ENCODE assay signal across 17 mouse cellular contexts in genomic region chr1:51594666-51595065, GRCm38 (mm10).
A peak's percentile ranks its signal among the peaks of the same experiment; 100 is the strongest.
DNase-seq lines count a peak whose midpoint lies in the region; ATAC-seq and TF ChIP-seq lines count a peak whose summit lies in the region.
"Had no signal": no experiment of that assay in that cellular context is flagged by ENCODE, and none has a peak within 500 bp of the region (broad histone marks: within the 10 kb centered on the region; RNA-seq: fewer than 3 reads in every experiment).

No protein-coding gene starts in this region.

- peak; percentile 71 for ATAC-seq in megakaryocyte, adult 5-6 weeks (ENCODE audit: poor library complexity, severe bottlenecking)
- ATAC-seq in hindbrain, embryonic 16.5 days = no peak
- ATAC-seq in megakaryocyte-erythroid progenitor cell, adult 5-6 weeks (replicated peaks; ENCODE audit: low FRiP score, low TSS enrichment, poor library complexity, severe bottlenecking) = no peak
- ATAC-seq: forebrain, embryonic 13.5 days; forebrain, postnatal 0 days; Patski had no signal

- TF ChIP-seq CTCF in embryonic fibroblast, embryonic 13.5 days (IDR thresholded peaks at IDR 0.05; ENCODE audit: borderline replicate concordance, insufficient read depth, low read length) = no peak

- 68% methylated on average over 4 of the region's 4 CpGs for WGBS in hindbrain, embryonic 16.5 days

- no peak overlapping the region for H3K9ac ChIP-seq in hindbrain, embryonic 16.5 days (ENCODE audit: low read depth, low read length)
- H3K9ac ChIP-seq: embryonic facial prominence, embryonic 12.5 days; forebrain, embryonic 13.5 days; forebrain, postnatal 0 days; hindbrain, embryonic 15.5 days had no signal

- no peak overlapping the region for H3K4me3 ChIP-seq in embryonic fibroblast, embryonic 13.5 days (ENCODE audit: insufficient read depth, low read length)
- H3K4me3 ChIP-seq in hindbrain, embryonic 16.5 days (ENCODE audit: low read length) = no peak overlapping the region
- H3K4me3 ChIP-seq: embryonic facial prominence, embryonic 12.5 days; forebrain, embryonic 13.5 days; hindbrain, embryonic 15.5 days had no signal

- DNase-seq in heart, adult 11 months = peak; percentile 63
- DNase-seq in heart, adult 9 months (ENCODE audit: low spot score in 2 of 2) = no peak
- DNase-seq in adrenal gland, postnatal 10 days = no peak
- DNase-seq: adrenal gland, postnatal 25 days; cerebellum, adult 2 months; forebrain, postnatal 0 days; gastrocnemius, postnatal 14 days had no signal

- no peaks in the 10 kb centered on the region for H3K36me3 ChIP-seq in hindbrain, embryonic 16.5 days (ENCODE audit: control insufficient read depth, insufficient read depth, low read length)
- H3K36me3 ChIP-seq: embryonic facial prominence, embryonic 12.5 days; hindbrain, embryonic 15.5 days had no signal

- 0 out of 2 replicates have a peak overlapping the region, but pooled peaks have one; percentile 6 for H3K27ac ChIP-seq in embryonic fibroblast, embryonic 13.5 days (ENCODE audit: insufficient read depth, low read length)
- no peak overlapping the region for H3K27ac ChIP-seq in hindbrain, embryonic 16.5 days (ENCODE audit: low read depth, low read length)
- H3K27ac ChIP-seq: embryonic facial prominence, embryonic 12.5 days; forebrain, embryonic 13.5 days; hindbrain, embryonic 15.5 days had no signal

- H3K4me2 ChIP-seq in hindbrain, embryonic 16.5 days (ENCODE audit: low read length) = no peak overlapping the region
- H3K4me2 ChIP-seq: embryonic facial prominence, embryonic 12.5 days; forebrain, embryonic 13.5 days; heart, embryonic 11.5 days; hindbrain, embryonic 15.5 days had no signal

- H3K4me1 ChIP-seq in embryonic fibroblast, embryonic 13.5 days (ENCODE audit: control insufficient read depth, insufficient read depth, low read length) = peaks cover 4% of the 10 kb centered on the region; the same call in 1 of the 2 replicates
- no peaks in the 10 kb centered on the region; the same call in 1 of the 2 replicates for H3K4me1 ChIP-seq in hindbrain, embryonic 16.5 days (ENCODE audit: control insufficient read depth, insufficient read depth, low read depth, low read length)
- H3K4me1 ChIP-seq: hindbrain, embryonic 15.5 days had no signal

- TF ChIP-seq POLR2A in embryonic fibroblast, embryonic 13.5 days (IDR thresholded peaks at IDR 0.05; ENCODE audit: low read depth, low read length) = no peak

- H3K27me3 ChIP-seq in hindbrain, embryonic 16.5 days (replicated peaks; ENCODE audit: control insufficient read depth, insufficient read depth, low read length) = no peaks in the 10 kb centered on the region
- H3K27me3 ChIP-seq: CH12.LX; embryonic facial prominence, embryonic 12.5 days; forebrain, embryonic 13.5 days; hindbrain, embryonic 15.5 days; Patski had no signal

- no peaks in the 10 kb centered on the region for H3K9me3 ChIP-seq in hindbrain, embryonic 16.5 days (ENCODE audit: control insufficient read depth, low read length)
- H3K9me3 ChIP-seq: embryonic facial prominence, embryonic 12.5 days; forebrain, embryonic 13.5 days; hindbrain, embryonic 15.5 days had no signal
